Mouse (Mus musculus): ENCODE data around the gene Ralb.

The Ralb gene

GRCm38 (mm10) chr1:119504260-119505062 lies at the start of gene Ralb:
Gene Ralb (minus strand): TSS chr1:119504794.
- peak; percentile 89 for DNase-seq (ENCODE audit: low read depth, low spot score)
- Histone ChIP-seq H3K27me3 (ENCODE audit: control insufficient read depth, insufficient read depth, low read length, poor library complexity, severe bottlenecking) (no peaks in the 10 kb centered on the region), H3K36me3 (ENCODE audit: control insufficient read depth, insufficient read depth, low read length, poor library complexity, severe bottlenecking) (no peaks in the 10 kb centered on the region)

- H3K36me3 ChIP-seq (ENCODE audit: control insufficient read depth, insufficient read depth, low read length, poor library complexity, severe bottlenecking) = no peaks in the 10 kb centered on the region
- DNase-seq (ENCODE audit: low read depth, low spot score) = no peak
- H3K27me3 ChIP-seq (ENCODE audit: control insufficient read depth, insufficient read depth, low read length, poor library complexity, severe bottlenecking) = no peaks in the 10 kb centered on the region
Observed at GRCm38 (mm10) chr1:119551651-119552050, 47.1 kb upstream of the Ralb start.

GRCm38 (mm10) chr1:119550064-119550463 lies 45.5 kb upstream of the Ralb start:
- H3K27me3 ChIP-seq (ENCODE audit: control insufficient read depth, insufficient read depth, low read length, poor library complexity, severe bottlenecking) = no peaks in the 10 kb centered on the region

GRCm38 (mm10) chr1:119549327-119549689 lies 44.7 kb upstream of the Ralb start:
- no peaks in the 10 kb centered on the region for H3K36me3 ChIP-seq (ENCODE audit: control insufficient read depth, insufficient read depth, low read length, poor library complexity, severe bottlenecking)
- H3K27me3 ChIP-seq (ENCODE audit: control insufficient read depth, insufficient read depth, low read length, poor library complexity, severe bottlenecking) = no peaks in the 10 kb centered on the region
- DNase-seq (ENCODE audit: low read depth, low spot score) = no peak

More at GRCm38 (mm10) chr1:119550064-119550463, 45.5 kb upstream of the Ralb start:
- DNase-seq (ENCODE audit: low read depth, low spot score) = no peak
- no peaks in the 10 kb centered on the region for H3K36me3 ChIP-seq (ENCODE audit: control insufficient read depth, insufficient read depth, low read length, poor library complexity, severe bottlenecking)

GRCm38 (mm10) chr1:119548668-119549326 lies 44.2 kb upstream of the Ralb start:
- Histone ChIP-seq H3K36me3 (ENCODE audit: control insufficient read depth, insufficient read depth, low read length, poor library complexity, severe bottlenecking) (no peaks in the 10 kb centered on the region), H3K27me3 (ENCODE audit: control insufficient read depth, insufficient read depth, low read length, poor library complexity, severe bottlenecking) (no peaks in the 10 kb centered on the region)
- peak; percentile 80 for DNase-seq (ENCODE audit: low read depth, low spot score)

- H3K36me3 ChIP-seq (ENCODE audit: control insufficient read depth, insufficient read depth, low read length, poor library complexity, severe bottlenecking) = no peaks in the 10 kb centered on the region
- no peak for DNase-seq (ENCODE audit: low read depth, low spot score)
- H3K27me3 ChIP-seq (ENCODE audit: control insufficient read depth, insufficient read depth, low read length, poor library complexity, severe bottlenecking) = no peaks in the 10 kb centered on the region
Observed at GRCm38 (mm10) chr1:119546490-119546889, 41.9 kb upstream of the Ralb start.

GRCm38 (mm10) chr1:119545671-119546070 lies 41.1 kb upstream of the Ralb start:
- Histone ChIP-seq H3K27me3 (ENCODE audit: control insufficient read depth, insufficient read depth, low read length, poor library complexity, severe bottlenecking) (no peaks in the 10 kb centered on the region), H3K36me3 (ENCODE audit: control insufficient read depth, insufficient read depth, low read length, poor library complexity, severe bottlenecking) (no peaks in the 10 kb centered on the region)
- no peak for DNase-seq (ENCODE audit: low read depth, low spot score)

GRCm38 (mm10) chr1:119545164-119545563 lies 40.6 kb upstream of the Ralb start:
- no peaks in the 10 kb centered on the region for H3K27me3 ChIP-seq (ENCODE audit: control insufficient read depth, insufficient read depth, low read length, poor library complexity, severe bottlenecking)
- no peaks in the 10 kb centered on the region for H3K36me3 ChIP-seq (ENCODE audit: control insufficient read depth, insufficient read depth, low read length, poor library complexity, severe bottlenecking)
- no peak for DNase-seq (ENCODE audit: low read depth, low spot score)

- DNase-seq (ENCODE audit: low read depth, low spot score) = no peak
Observed at GRCm38 (mm10) chr1:119544611-119545155, 40.1 kb upstream of the Ralb start.

GRCm38 (mm10) chr1:119543316-119543715 lies 38.7 kb upstream of the Ralb start:
- Histone ChIP-seq H3K27me3 (ENCODE audit: control insufficient read depth, insufficient read depth, low read length, poor library complexity, severe bottlenecking) (no peaks in the 10 kb centered on the region), H3K36me3 (ENCODE audit: control insufficient read depth, insufficient read depth, low read length, poor library complexity, severe bottlenecking) (no peaks in the 10 kb centered on the region)
- DNase-seq (ENCODE audit: low read depth, low spot score) = no peak

More at GRCm38 (mm10) chr1:119544611-119545155, 40.1 kb upstream of the Ralb start:
- no peaks in the 10 kb centered on the region for H3K36me3 ChIP-seq (ENCODE audit: control insufficient read depth, insufficient read depth, low read length, poor library complexity, severe bottlenecking)
- H3K27me3 ChIP-seq (ENCODE audit: control insufficient read depth, insufficient read depth, low read length, poor library complexity, severe bottlenecking) = no peaks in the 10 kb centered on the region

GRCm38 (mm10) chr1:119541570-119541969 lies 37.0 kb upstream of the Ralb start:
- Histone ChIP-seq H3K27me3 (ENCODE audit: control insufficient read depth, insufficient read depth, low read length, poor library complexity, severe bottlenecking) (no peaks in the 10 kb centered on the region), H3K36me3 (ENCODE audit: control insufficient read depth, insufficient read depth, low read length, poor library complexity, severe bottlenecking) (no peaks in the 10 kb centered on the region)
- no peak for DNase-seq (ENCODE audit: low read depth, low spot score)

GRCm38 (mm10) chr1:119540836-119541557 lies 36.4 kb upstream of the Ralb start:
- Histone ChIP-seq H3K27me3 (ENCODE audit: control insufficient read depth, insufficient read depth, low read length, poor library complexity, severe bottlenecking) (no peaks in the 10 kb centered on the region), H3K36me3 (ENCODE audit: control insufficient read depth, insufficient read depth, low read length, poor library complexity, severe bottlenecking) (no peaks in the 10 kb centered on the region)
- DNase-seq (ENCODE audit: low read depth, low spot score) = no peak

- no peaks in the 10 kb centered on the region for H3K36me3 ChIP-seq (ENCODE audit: control insufficient read depth, insufficient read depth, low read length, poor library complexity, severe bottlenecking)
- no peaks in the 10 kb centered on the region for H3K27me3 ChIP-seq (ENCODE audit: control insufficient read depth, insufficient read depth, low read length, poor library complexity, severe bottlenecking)
- DNase-seq (ENCODE audit: low read depth, low spot score) = no peak
Observed at GRCm38 (mm10) chr1:119539252-119539651, 34.7 kb upstream of the Ralb start.

GRCm38 (mm10) chr1:119537651-119538050 lies 33.1 kb upstream of the Ralb start:
- Histone ChIP-seq H3K27me3 (ENCODE audit: control insufficient read depth, insufficient read depth, low read length, poor library complexity, severe bottlenecking) (no peaks in the 10 kb centered on the region), H3K36me3 (ENCODE audit: control insufficient read depth, insufficient read depth, low read length, poor library complexity, severe bottlenecking) (no peaks in the 10 kb centered on the region)
- DNase-seq (ENCODE audit: low read depth, low spot score) = no peak

- no peaks in the 10 kb centered on the region for H3K27me3 ChIP-seq (ENCODE audit: control insufficient read depth, insufficient read depth, low read length, poor library complexity, severe bottlenecking)
- DNase-seq (ENCODE audit: low read depth, low spot score) = no peak
Observed at GRCm38 (mm10) chr1:119536122-119536521, 31.5 kb upstream of the Ralb start.

More at GRCm38 (mm10) chr1:119536122-119536521, 31.5 kb upstream of the Ralb start:
- H3K36me3 ChIP-seq (ENCODE audit: control insufficient read depth, insufficient read depth, low read length, poor library complexity, severe bottlenecking) = no peaks in the 10 kb centered on the region
